ENCODE assay signal across 11 mouse cellular contexts in genomic region chr12:85548076-85548475, GRCm38 (mm10). TPM values are rescaled to one million over a fixed set of nuclear protein-coding genes. Genes with fewer than 3 reads are reported as not detected.
A peak's percentile ranks its signal among the peaks of the same experiment; 100 is the strongest.
DNase-seq lines count a peak whose midpoint lies in the region; ATAC-seq and TF ChIP-seq lines count a peak whose summit lies in the region.
"Had no signal": no experiment of that assay in that cellular context is flagged by ENCODE, and none has a peak within 500 bp of the region (broad histone marks: within the 10 kb centered on the region; RNA-seq: fewer than 3 reads in every experiment).

No protein-coding gene starts in this region.

- H3K27me3 ChIP-seq in heart, embryonic 10.5 days (ENCODE audit: insufficient read depth, poor library complexity, severe bottlenecking) = no peaks in the 10 kb centered on the region
- H3K27me3 ChIP-seq in forebrain, embryonic 13.5 days = no peaks in the 10 kb centered on the region
- H3K27me3 ChIP-seq: liver, embryonic 12.5 days had no signal

- no peak overlapping the region for H3K4me3 ChIP-seq in heart, embryonic 10.5 days
- no peak overlapping the region for H3K4me3 ChIP-seq in forebrain, embryonic 13.5 days
- H3K4me3 ChIP-seq in left cerebral cortex, adult 2 months = no peak overlapping the region
- H3K4me3 ChIP-seq: liver, embryonic 12.5 days had no signal

- WGBS in heart, embryonic 10.5 days = 51% methylated on average over 8 of the region's 8 CpGs
- 80% methylated on average over 8 of the region's 8 CpGs for WGBS in forebrain, embryonic 13.5 days

- no peak for TF ChIP-seq CTCF in left cerebral cortex, adult 2 months (IDR thresholded peaks at IDR 0.05)

- H3K9ac ChIP-seq in forebrain, embryonic 13.5 days = no peak overlapping the region
- H3K9ac ChIP-seq: liver, embryonic 12.5 days had no signal

- DNase-seq in heart, adult 11 months = peak; percentile 89
- no peak for DNase-seq in heart, embryonic 10.5 days (ENCODE audit: low spot score)
- DNase-seq in testis, postnatal 10 days (ENCODE audit: low spot score) = peak; percentile 74
- DNase-seq in testis, postnatal 14 days (ENCODE audit: low spot score) = no peak
- peak; percentile 26 for DNase-seq in heart, postnatal 25 days (ENCODE audit: low spot score)
- peak; percentile 37 to 64 for DNase-seq in lung, postnatal 4 days
- DNase-seq in left cerebral cortex, adult 2 months (ENCODE audit: extremely low spot score in 1 of 2, low spot score in 2 of 2) = no peak
- DNase-seq: thymus, postnatal 25 days had no signal

- no peak overlapping the region; the same call in 1 of the 2 replicates for H3K27ac ChIP-seq in heart, embryonic 10.5 days
- no peak overlapping the region for H3K27ac ChIP-seq in forebrain, embryonic 13.5 days
- H3K27ac ChIP-seq in left cerebral cortex, adult 2 months = no peak overlapping the region
- H3K27ac ChIP-seq: liver, embryonic 12.5 days had no signal

- ATAC-seq in forebrain, embryonic 13.5 days = no peak
- ATAC-seq: activated CD4-positive, CD25-positive, alpha-beta regulatory T cell, adult 4 months; liver, embryonic 12.5 days had no signal

- peaks cover 35% of the 10 kb centered on the region for H3K4me1 ChIP-seq in heart, embryonic 10.5 days
- H3K4me1 ChIP-seq in forebrain, embryonic 13.5 days = 0 out of 2 replicates have a peak, but pooled peaks cover 5% of the 10 kb centered on the region
- H3K4me1 ChIP-seq: liver, embryonic 12.5 days had no signal

- H3K4me2 ChIP-seq in forebrain, embryonic 13.5 days = no peak overlapping the region
- H3K4me2 ChIP-seq: liver, embryonic 12.5 days had no signal

- H3K36me3 ChIP-seq in heart, embryonic 10.5 days = no peaks in the 10 kb centered on the region
- no peaks in the 10 kb centered on the region for H3K36me3 ChIP-seq in forebrain, embryonic 13.5 days (ENCODE audit: poor library complexity, severe bottlenecking)
- H3K36me3 ChIP-seq: liver, embryonic 12.5 days had no signal

- no peaks in the 10 kb centered on the region for H3K9me3 ChIP-seq in heart, embryonic 10.5 days
- no peaks in the 10 kb centered on the region for H3K9me3 ChIP-seq in forebrain, embryonic 13.5 days (replicated peaks)
- H3K9me3 ChIP-seq: liver, embryonic 12.5 days had no signal

- intact Hi-C loops in heart, postnatal 25 days (cut with DNase I) = no loop called here
- intact Hi-C loops in left cerebral cortex, adult 2 months (cut with DNase I) = no loop called here

RNA-seq across cellular contexts. Expression of gene Jdp2, which starts 50.8 kb away (rescaled TPM):
- 0.63 and 0.68 TPM in 2 replicates for polyA plus RNA-seq in heart, embryonic 10.5 days (2016; fragmentation: Nextera tagmentation; extraction: Ambion mirVana)
- 1 to 10 TPM; 8.8 to 9.2 TPM for total RNA-seq in heart, postnatal 25 days (2021)
- 0.21 TPM in 1 of 2 replicates, not detected in the other for polyA plus RNA-seq in forebrain, embryonic 13.5 days (2015; fragmentation: Nextera tagmentation; extraction: Ambion mirVana)
- 10 to 100 TPM; 81.5 to 95.1 TPM for total RNA-seq in left cerebral cortex, adult 2 months (2021)
- polyA plus RNA-seq: activated CD4-positive, CD25-positive, alpha-beta regulatory T cell, adult 4 months had no signal

Comparison
In these comparisons a context has a peak if more than half of its experiments do, and no peak if none do; other contexts are left out.
1. DNase-seq: peak in heart, adult 11 months (single experiment), testis, postnatal 10 days (single experiment), heart, postnatal 25 days (single experiment) and lung, postnatal 4 days (2 of 2); none in heart, embryonic 10.5 days (single experiment), testis, postnatal 14 days (single experiment) and left cerebral cortex, adult 2 months (0 of 2).
2. RNA of gene Jdp2, which starts 50.8 kb away (total RNA-seq): 81.5 to 95.1 TPM in left cerebral cortex, adult 2 months; 8.8 to 9.2 TPM in heart, postnatal 25 days; every median in the first group is over 4 times any median in the second.